Mouse (Mus musculus) c-Kit-positive CD71-negative TER-119-negative erythroid progenitor cells, embryonic 14.5 days (primary cell): ENCODE measurements around the gene Mctp1.
A peak's percentile ranks its signal among the peaks of the same experiment; 100 is the strongest.
"Not testable (repeated sequence)": the region's sequence is repeated elsewhere in the genome, so short reads cannot be mapped to it uniquely, and the experiment has no call there.

Experiments
- DNase-seq: peaks from one replicate; pipeline ENCODE4 v3.0.0-alpha.2; 2013; ENCODE audit warnings: low read depth

Gene Mctp1

DNA sequence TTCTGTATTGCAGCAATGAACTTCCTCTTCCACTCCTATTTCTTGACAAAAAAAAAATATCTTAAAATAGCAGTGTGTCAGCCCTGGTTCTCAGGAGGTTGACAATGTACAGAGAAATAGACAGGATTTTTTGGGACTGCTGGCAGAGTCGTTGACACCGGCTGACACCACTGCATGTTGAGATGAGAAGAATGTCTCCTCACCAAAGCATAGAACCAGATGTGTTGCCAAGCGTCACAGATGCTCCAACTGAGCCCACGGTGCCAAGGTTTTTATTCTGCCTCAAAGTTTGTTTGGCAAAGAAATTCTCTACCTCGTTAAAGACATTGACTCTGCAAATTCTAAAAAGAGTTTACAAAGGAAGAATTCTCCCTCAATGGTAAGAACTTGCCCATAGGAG is 548.6 kb downstream of the Mctp1 start:
- DNase-seq, result no peak

GRCm38 (mm10) chr13:76949234-76949633 is 564.9 kb downstream of the Mctp1 start:
- no peak for DNase-seq

- DNase-seq, result no peak
Observed at GRCm38 (mm10) chr13:76967588-76967987, 583.3 kb downstream of the Mctp1 start.

GRCm38 (mm10) chr13:76969386-76969785 is 585.1 kb downstream of the Mctp1 start:
- DNase-seq, result peak; percentile 13

DNA sequence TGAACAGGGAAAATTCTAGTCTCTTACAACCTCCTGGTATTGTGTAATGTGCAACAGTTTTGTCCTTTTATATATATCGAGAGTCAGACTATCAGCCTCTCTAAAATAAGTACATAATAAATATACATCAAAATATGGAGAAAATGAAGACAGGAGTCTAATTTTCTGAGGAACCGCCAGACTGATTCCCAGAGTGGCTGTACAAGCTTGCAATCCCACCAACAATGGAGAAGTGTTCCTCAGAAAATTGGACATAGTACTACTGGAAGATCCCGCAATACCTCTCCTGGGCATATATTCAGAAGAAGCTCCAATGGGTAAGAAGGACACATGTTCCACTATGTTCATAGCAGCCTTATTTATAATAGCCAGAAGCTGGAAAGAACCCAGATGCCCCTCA is 586.7 kb downstream of the Mctp1 start:
- not testable (repeated sequence) for DNase-seq

GRCm38 (mm10) chr13:77002628-77003027 is 618.3 kb downstream of the Mctp1 start:
- no peak for DNase-seq

GRCm38 (mm10) chr13:77003684-77004083 is 619.3 kb downstream of the Mctp1 start:
- DNase-seq, result no peak

DNA sequence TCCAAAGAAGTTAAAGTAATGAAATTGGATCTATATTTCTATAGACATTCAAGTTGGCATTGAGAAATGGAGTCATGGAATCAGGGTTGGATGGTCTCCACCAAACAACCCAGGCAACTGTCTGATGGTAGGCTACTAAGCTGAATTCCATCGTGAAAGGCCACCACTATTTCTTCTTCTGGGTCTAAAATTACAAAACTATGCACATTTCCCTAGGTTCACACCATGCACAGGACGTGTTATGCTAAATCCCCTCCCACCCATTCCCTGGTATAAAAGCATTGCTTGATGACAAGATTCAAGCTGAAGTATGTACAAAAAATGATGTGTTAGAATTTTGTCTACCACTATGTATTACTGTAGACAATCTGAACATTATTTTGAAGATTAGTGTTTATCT is 634.5 kb downstream of the Mctp1 start:
- no peak for DNase-seq

DNA sequence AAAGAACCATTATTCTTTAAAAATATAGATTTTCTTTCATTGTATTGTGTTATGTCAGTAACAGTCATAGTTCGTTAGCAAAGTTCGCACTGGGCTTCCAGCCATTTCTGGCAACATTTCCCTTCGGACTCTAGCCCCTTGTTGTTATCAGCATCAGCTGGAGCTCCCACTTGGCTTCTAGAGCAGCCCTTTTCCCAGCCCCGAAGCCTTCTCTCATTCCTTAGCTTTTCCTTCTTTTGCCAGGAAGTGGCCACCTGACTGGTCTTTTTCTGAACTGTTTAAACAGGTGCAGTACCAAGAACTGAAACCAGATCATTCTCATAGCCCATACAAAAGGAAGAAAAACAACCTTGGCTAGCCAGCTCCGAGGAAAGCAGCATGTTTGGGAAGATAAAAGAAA is 645.3 kb downstream of the Mctp1 start:
- no peak for DNase-seq

GRCm38 (mm10) chr13:77043375-77043774 is 659.0 kb downstream of the Mctp1 start:
- no peak for DNase-seq

GRCm38 (mm10) chr13:77045375-77045774 is 661.0 kb downstream of the Mctp1 start:
- peak; percentile 2 for DNase-seq

- no peak for DNase-seq
Observed at GRCm38 (mm10) chr13:77046416-77046815, 662.1 kb downstream of the Mctp1 start.

- no peak for DNase-seq
Observed at GRCm38 (mm10) chr13:77047179-77047931, 663.0 kb downstream of the Mctp1 start.

DNA sequence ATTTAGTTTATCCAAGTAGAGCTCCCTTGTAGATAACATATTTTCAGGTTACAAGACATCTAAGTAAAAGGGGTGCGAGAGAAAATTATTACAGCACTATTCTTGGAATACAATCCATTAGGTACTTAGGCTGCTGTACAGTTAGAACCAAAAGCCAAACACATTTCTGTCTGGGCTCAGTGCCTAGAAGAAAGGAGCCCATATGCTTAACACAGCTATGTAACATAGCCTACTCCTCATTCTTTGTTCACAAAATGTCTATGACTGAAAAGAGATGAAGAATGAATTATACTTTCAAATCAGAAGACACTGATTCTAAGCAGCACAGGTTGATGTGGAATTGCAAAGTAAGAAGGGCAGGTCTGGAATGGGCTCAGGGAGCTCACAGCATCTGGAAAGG is 664.1 kb downstream of the Mctp1 start:
- no peak for DNase-seq

- DNase-seq, result no peak
Observed at GRCm38 (mm10) chr13:77049736-77050135, 665.4 kb downstream of the Mctp1 start.

- DNase-seq, result no peak
Observed at GRCm38 (mm10) chr13:77063221-77063620, 678.9 kb downstream of the Mctp1 start.

GRCm38 (mm10) chr13:77068847-77069246 is 684.5 kb downstream of the Mctp1 start:
- no peak for DNase-seq

GRCm38 (mm10) chr13:77072030-77072429 is 687.7 kb downstream of the Mctp1 start:
- no peak for DNase-seq
